Mouse (Mus musculus) heart, postnatal 0 days (tissue): Measurements from ENCODE around the gene Il12b.

Experiments used
- CTCF ChIP-seq: IDR thresholded peaks from 2 replicates; pipeline ENCODE4 v1.5.1; 2016; ENCODE audit warnings: antibody characterized with exemption, control low read depth, low read depth
- EP300 ChIP-seq: IDR thresholded peaks from 2 replicates; pipeline ENCODE4 v1.6.1; 2016; ENCODE audit warnings: antibody characterized with exemption, low read depth

- no peak for TF ChIP-seq CTCF
- no peak for TF ChIP-seq EP300
These were observed 25.8 kb downstream of the Il12b start for GRCm38 (mm10) chr11:44425626-44426025.
